Mouse (Mus musculus) neural tube, embryonic 11.5 days (tissue): Measurements from ENCODE around the gene Aldh16a1. TPM values are rescaled to one million over a fixed set of nuclear protein-coding genes. Genes with fewer than 3 reads are reported as not detected.
"Not testable (repeated sequence)": the region's sequence is repeated elsewhere in the genome, so short reads cannot be mapped to it uniquely, and the experiment has no call there.

Experiments
- ATAC-seq: fragments of 200-750 bp; cut with Nextera tagmentation; 2 replicates; pipeline ENCODE4 v1.8.0; 2017; ENCODE audit warnings: moderate number of reproducible peaks, mild to moderate bottlenecking, moderate TSS enrichment, moderate library complexity; ENCODE audit not compliant: insufficient read depth, low FRiP score, low TSS enrichment
- DNase-seq: peaks from one replicate; pipeline ENCODE4 v3.0.0-alpha.2; 2015; ENCODE audit warnings: low spot score
- H3K27ac ChIP-seq: fragments of 300-500 bp; sonication (generic); 2 replicates; pipeline ENCODE4 v1.5.1; 2014; ENCODE audit warnings: low read depth, mild to moderate bottlenecking, low read length
- H3K27me3 ChIP-seq: fragments of 300-500 bp; sonication (generic); 2 replicates; pipeline ENCODE4 v1.6.1; 2014; ENCODE audit warnings: mild to moderate bottlenecking, low read length, mixed read lengths; ENCODE audit not compliant: control insufficient read depth, insufficient read depth
- H3K36me3 ChIP-seq: fragments of 300-500 bp; sonication (generic); 2 replicates; pipeline ENCODE4 v1.6.1; 2014; ENCODE audit warnings: mild to moderate bottlenecking, low read length, moderate library complexity, mixed read lengths; ENCODE audit not compliant: control insufficient read depth, insufficient read depth
- H3K4me1 ChIP-seq: fragments of 300-500 bp; sonication (generic); 2 replicates; pipeline ENCODE4 v1.6.1; 2014; ENCODE audit warnings: low read length, mixed read lengths; ENCODE audit not compliant: control insufficient read depth, insufficient read depth
- H3K4me2 ChIP-seq: fragments of 300-500 bp; sonication (generic); 2 replicates; pipeline ENCODE4 v1.6.1; 2014; ENCODE audit warnings: low read depth, mild to moderate bottlenecking, moderate library complexity
- H3K4me3 ChIP-seq: fragments of 300-500 bp; sonication (generic); 2 replicates; pipeline ENCODE4 v1.5.1; 2014; ENCODE audit warnings: low read depth, low read length
- H3K9ac ChIP-seq: fragments of 300-500 bp; sonication (generic); 2 replicates; pipeline ENCODE4 v1.6.1; 2014; ENCODE audit warnings: mild to moderate bottlenecking, low read length
- H3K9me3 ChIP-seq: fragments of 300-500 bp; sonication (generic); 2 replicates; pipeline ENCODE4 v1.6.1; 2016; ENCODE audit warnings: low read length; ENCODE audit not compliant: control insufficient read depth
- WGBS: fragments of 180-500 bp; shearing (Covaris S2); extraction: QIAGEN DNeasy Blood & Tissue Kit; methylation state at CpG from one replicate; pipeline ENCODE4 v1.1.7; 2014; 5-methylcytosine and 5-hydroxymethylcytosine counted together
- polyA plus RNA-seq: library from polyadenylated mRNA; unstranded; fragments of >200 nt; fragmentation: Nextera tagmentation; extraction: Ambion mirVana; gene quantifications from 2 replicates; pipeline ENCODE4 v1.2.1, GENCODE M21; 2014

The Aldh16a1 gene
- polyA plus RNA-seq, 1 experiment from 2014 or later: 37.6 TPM

DNA sequence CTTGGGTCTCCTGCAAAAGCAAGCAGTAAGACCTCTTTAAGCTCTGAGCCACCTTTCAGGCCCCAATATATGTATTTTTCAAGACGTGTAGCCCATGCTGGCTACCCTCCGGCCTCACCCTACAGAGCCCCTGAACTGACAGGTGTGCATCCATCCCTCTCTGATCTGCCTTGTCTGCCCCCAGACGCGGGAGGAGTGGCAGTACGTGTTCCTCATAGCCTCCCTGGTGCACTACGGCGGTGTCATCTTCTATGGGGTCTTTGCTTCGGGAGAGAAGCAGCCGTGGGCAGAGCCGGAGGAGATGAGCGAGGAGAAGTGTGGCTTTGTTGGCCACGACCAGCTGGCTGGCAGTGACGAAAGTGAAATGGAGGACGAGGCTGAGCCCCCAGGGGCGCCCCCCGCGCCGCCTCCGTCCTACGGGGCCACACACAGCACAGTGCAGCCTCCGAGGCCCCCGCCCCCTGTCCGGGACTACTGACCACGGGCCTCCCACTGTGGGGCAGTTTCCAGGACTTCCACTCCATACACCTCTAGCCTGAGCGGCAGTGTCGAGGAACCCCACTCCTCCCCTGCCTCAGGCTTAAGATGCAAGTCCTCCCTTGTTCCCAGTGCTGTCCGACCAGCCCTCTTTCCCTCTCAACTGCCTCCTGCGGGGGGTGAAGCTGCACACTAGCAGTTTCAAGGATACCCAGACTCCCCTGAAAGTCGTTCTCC lies 20.3 kb upstream of the Aldh16a1 start:
- ATAC-seq: no peak

DNA sequence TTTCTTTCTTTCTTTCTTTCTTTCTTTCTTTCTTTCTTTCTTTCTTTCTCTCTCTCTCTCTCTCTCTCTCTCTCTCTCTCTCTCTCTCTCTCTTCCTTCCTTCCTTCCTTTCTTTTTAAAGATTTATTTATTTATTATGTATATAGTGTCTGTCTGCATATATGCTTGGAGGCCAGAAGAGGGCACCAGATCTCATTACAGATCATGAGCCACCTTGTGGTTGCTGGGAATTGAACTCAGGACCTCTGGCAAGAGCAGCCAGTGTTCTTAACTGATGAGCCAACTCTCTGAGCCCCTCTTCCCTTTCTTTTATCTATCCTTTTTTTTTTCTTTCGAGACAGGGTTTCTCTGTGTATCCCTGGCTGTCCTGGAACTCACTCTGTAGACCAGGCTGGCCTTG lies 19.4 kb upstream of the Aldh16a1 start:
- not testable (repeated sequence) for H3K4me3 ChIP-seq, DNase-seq, ATAC-seq, H3K27ac ChIP-seq, H3K9me3 ChIP-seq, H3K4me1 ChIP-seq, H3K36me3 ChIP-seq, H3K9ac ChIP-seq, H3K4me2 ChIP-seq
- WGBS: 60% methylated on average over 1 of the region's 1 CpGs
- peaks cover 61% of the 10 kb centered on the region for H3K27me3 ChIP-seq

More for the DNA sequence above, 20.3 kb upstream of the Aldh16a1 start:
- Histone ChIP-seq H3K4me2 (peak overlapping the region; percentile 4; the same call in 1 of the 2 replicates), H3K9me3 (peaks cover 2% of the 10 kb centered on the region), H3K4me1 (peaks cover 6% of the 10 kb centered on the region), H3K9ac (no peak overlapping the region), H3K27ac (no peak overlapping the region), H3K4me3 (no peak overlapping the region), H3K27me3 (peaks cover 61% of the 10 kb centered on the region), H3K36me3 (no peaks in the 10 kb centered on the region; the same call in 1 of the 2 replicates)
- DNase-seq: peak; percentile 32
- 4% methylated on average over 29 of the region's 29 CpGs for WGBS

DNA sequence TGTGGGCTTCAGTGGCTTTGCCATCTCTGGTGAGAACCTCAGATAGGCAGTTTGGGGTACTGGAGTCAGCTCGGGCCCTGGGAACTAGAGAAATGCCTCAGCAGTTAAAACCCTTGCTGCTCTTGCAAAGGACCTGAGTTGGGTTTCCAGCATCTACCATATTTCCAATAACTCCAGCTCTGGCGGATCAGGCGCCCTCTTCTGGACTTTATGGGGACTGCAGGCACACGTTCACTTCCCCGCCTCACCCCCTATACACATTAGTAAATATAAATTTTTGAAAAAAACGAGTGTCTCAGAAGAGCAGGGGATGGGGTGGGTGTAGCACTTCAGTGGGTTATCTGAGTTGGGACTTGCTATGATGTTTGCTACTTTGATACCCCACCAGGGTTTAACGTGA lies 18.6 kb upstream of the Aldh16a1 start:
- Histone ChIP-seq H3K36me3 (no peaks in the 10 kb centered on the region; the same call in 1 of the 2 replicates), H3K27me3 (peaks cover 60% of the 10 kb centered on the region), H3K9ac (no peak overlapping the region), H3K4me3 (no peak overlapping the region), H3K27ac (no peak overlapping the region), H3K4me2 (no peak overlapping the region), H3K4me1 (peaks cover 6% of the 10 kb centered on the region), H3K9me3 (peaks cover 8% of the 10 kb centered on the region)
- ATAC-seq: no peak
- DNase-seq: no peak
- WGBS: 64% methylated on average over 7 of the region's 7 CpGs

DNA sequence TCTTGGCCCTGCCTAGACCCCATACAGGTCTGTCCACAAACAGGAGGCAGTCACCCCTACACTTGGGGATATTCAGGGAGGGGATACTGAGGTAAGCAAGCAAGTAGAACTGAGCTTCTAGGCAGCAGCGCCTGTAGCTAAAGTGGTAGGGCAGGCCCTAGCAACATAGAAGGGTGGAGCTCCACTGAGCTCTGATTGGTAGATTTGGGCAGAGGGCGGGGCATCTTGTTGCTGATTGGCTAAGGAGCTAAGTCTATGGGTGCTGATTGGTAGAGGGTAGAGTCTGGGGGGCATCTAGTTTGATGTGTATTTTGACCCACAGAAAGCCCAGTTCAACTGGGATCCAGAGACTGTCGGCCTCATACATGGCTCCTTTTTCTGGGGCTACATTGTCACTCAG lies 15.1 kb upstream of the Aldh16a1 start:
- Histone ChIP-seq H3K9ac (no peak overlapping the region), H3K4me1 (no peaks in the 10 kb centered on the region), H3K27ac (no peak overlapping the region), H3K9me3 (peaks cover 8% of the 10 kb centered on the region), H3K4me3 (no peak overlapping the region), H3K27me3 (peaks cover 58% of the 10 kb centered on the region), H3K4me2 (no peak overlapping the region), H3K36me3 (no peaks in the 10 kb centered on the region; the same call in 1 of the 2 replicates)
- DNase-seq (no peak), ATAC-seq (no peak)
- WGBS: 97% methylated on average over 3 of the region's 3 CpGs

DNA sequence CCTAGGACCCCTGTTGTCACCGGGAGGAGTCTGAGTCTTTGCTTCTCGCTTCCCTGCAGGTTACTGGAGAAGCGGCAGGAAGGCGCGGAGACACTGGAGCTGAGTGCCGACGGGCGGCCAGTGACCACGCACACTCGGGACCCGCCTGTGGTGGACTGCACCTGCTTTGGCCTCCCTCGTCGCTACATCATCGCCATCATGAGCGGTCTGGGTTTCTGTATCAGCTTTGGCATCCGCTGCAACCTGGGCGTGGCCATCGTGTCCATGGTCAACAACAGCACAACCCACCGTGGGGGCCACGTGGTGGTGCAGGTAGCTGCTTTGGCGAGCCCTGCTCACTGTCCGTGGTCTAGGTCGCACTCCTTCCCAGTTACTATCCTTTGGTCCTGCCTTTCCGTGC lies 14.3 kb upstream of the Aldh16a1 start:
- Histone ChIP-seq H3K4me1 (peaks cover 3% of the 10 kb centered on the region), H3K9me3 (peaks cover 8% of the 10 kb centered on the region), H3K4me3 (no peak overlapping the region), H3K36me3 (no peaks in the 10 kb centered on the region; the same call in 1 of the 2 replicates), H3K27ac (no peak overlapping the region), H3K9ac (no peak overlapping the region), H3K4me2 (no peak overlapping the region), H3K27me3 (peaks cover 59% of the 10 kb centered on the region)
- WGBS: 3% methylated on average over 24 of the region's 24 CpGs
- DNase-seq (no peak), ATAC-seq (no peak)

DNA sequence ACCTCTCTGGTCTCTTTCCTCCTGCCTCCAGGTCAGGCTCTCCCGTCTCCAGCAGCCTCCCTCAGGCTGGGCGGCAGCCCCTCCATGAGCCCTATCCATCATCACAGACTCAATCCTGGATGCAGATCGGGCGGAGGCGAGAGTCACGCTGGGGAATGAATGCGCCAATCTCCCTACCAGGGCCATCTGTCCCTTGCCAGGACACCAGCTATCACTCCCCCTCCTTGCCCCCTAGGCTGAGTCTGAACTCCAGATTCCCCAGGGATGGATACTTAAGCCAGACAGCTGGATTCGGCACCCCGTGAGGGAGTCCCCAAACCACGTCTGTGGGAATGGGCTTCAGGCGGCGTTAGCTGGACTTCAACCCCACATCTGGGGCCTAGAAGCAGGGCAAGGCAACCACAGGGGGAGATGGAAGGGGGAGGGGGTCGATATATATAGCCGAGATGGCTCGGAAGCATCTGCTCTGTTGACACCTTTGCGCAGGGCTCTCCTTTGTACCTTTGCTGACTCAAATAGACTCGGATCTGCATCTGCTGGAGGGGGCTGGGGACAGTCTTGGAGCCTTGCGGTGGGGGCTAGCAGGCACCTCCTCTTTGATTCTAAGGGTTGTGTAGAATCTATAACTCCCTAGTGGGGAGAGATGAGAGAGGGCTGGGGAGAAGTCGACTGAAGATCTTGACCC lies 13.5 kb upstream of the Aldh16a1 start:
- DNase-seq: peak; percentile 60
- Histone ChIP-seq H3K4me3 (no peak overlapping the region), H3K27ac (no peak overlapping the region), H3K9me3 (peaks cover 8% of the 10 kb centered on the region), H3K36me3 (no peaks in the 10 kb centered on the region; the same call in 1 of the 2 replicates), H3K4me2 (no peak overlapping the region), H3K4me1 (peaks cover 3% of the 10 kb centered on the region), H3K27me3 (peaks cover 66% of the 10 kb centered on the region), H3K9ac (no peak overlapping the region)
- 3% methylated on average over 19 of the region's 19 CpGs for WGBS
- ATAC-seq: no peak

DNA sequence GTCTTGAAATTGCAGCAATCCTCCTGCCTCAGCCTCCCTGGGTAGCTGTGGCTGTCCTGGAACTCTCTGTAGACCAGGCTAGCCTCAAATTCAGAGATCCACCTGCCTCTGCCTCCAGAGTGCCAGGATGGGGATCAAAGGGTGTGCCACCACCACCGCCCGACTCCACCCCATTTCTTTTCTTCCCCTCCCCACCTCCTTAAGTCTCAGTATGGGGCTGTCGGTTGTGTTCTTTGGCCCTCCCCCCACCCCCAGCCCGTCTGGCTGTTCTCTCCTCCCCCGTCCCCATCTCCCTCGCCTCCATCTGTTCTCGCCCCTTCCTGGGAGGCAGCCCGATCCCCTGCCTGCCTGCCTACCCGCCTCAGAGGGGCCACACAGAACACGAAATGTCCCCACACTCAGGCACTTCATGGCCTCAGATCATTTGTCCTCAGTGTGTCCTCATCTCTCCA lies 12.6 kb upstream of the Aldh16a1 start:
- Histone ChIP-seq H3K36me3 (no peaks in the 10 kb centered on the region; the same call in 1 of the 2 replicates), H3K27me3 (peaks cover 72% of the 10 kb centered on the region), H3K27ac (no peak overlapping the region), H3K9ac (no peak overlapping the region), H3K4me3 (no peak overlapping the region), H3K9me3 (peaks cover 8% of the 10 kb centered on the region), H3K4me1 (peaks cover 9% of the 10 kb centered on the region), H3K4me2 (no peak overlapping the region)
- no peak for DNase-seq
- no peak for ATAC-seq
- 15% methylated on average over 10 of the region's 10 CpGs for WGBS

DNA sequence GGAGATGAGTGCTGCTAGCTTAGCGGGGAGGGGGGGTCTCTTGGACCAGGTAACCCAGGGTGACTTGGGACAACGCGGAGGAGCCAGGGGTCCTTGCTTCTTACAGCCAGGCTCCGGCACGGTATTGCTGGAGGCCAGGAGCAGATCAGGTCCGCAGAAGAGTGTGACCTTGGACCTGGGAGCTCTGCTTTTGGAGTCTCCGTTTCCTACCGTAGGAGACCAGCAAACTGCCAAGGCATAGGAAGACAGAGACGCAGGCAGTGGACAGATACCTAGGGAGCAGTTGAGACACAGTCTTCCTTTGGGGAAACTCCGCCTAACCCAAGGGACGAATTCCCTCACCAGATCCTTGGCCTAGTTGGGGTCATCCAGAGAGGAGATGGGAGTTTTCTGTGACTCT lies 11.3 kb upstream of the Aldh16a1 start:
- no peak for DNase-seq

More for the DNA sequence above, 11.3 kb upstream of the Aldh16a1 start:
- H3K9me3 ChIP-seq: peaks cover 8% of the 10 kb centered on the region
- H3K27ac ChIP-seq: no peak overlapping the region
- ATAC-seq: no peak
- no peak overlapping the region for H3K4me2 ChIP-seq
- H3K4me1 ChIP-seq: peaks cover 9% of the 10 kb centered on the region
- H3K36me3 ChIP-seq: no peaks in the 10 kb centered on the region
- WGBS: 41% methylated on average over 11 of the region's 11 CpGs
- H3K27me3 ChIP-seq: peaks cover 72% of the 10 kb centered on the region
- no peak overlapping the region for H3K4me3 ChIP-seq
- no peak overlapping the region for H3K9ac ChIP-seq
